Mouse (Mus musculus) midbrain, embryonic 16.5 days (tissue): ENCODE measurements around the gene Fopnl. TPM values are rescaled to one million over a fixed set of nuclear protein-coding genes. Genes with fewer than 3 reads are reported as not detected.

Experiments used
- ATAC-seq: fragments of 200-750 bp; cut with Nextera tagmentation; 2 replicates; pipeline ENCODE4 v1.8.0; 2017; ENCODE audit warnings: moderate TSS enrichment
- H3K27ac ChIP-seq: fragments of 300-500 bp; sonication (generic); 2 replicates; pipeline ENCODE4 v1.5.1; 2014; ENCODE audit warnings: mild to moderate bottlenecking, low read length, mixed read lengths
- H3K27me3 ChIP-seq: fragments of 300-500 bp; sonication (generic); 2 replicates; pipeline ENCODE4 v1.6.1; 2014; ENCODE audit warnings: low read depth, low read length, mixed read lengths; ENCODE audit not compliant: control insufficient read depth, insufficient read depth
- H3K36me3 ChIP-seq: fragments of 300-500 bp; sonication (generic); 2 replicates; pipeline ENCODE4 v1.6.1; 2014; ENCODE audit warnings: mild to moderate bottlenecking, low read length, moderate library complexity, mixed read lengths; ENCODE audit not compliant: control insufficient read depth, insufficient read depth
- H3K4me1 ChIP-seq: fragments of 300-500 bp; sonication (generic); 2 replicates; pipeline ENCODE4 v1.6.1; 2014; ENCODE audit warnings: mild to moderate bottlenecking, low read length, mixed read lengths; ENCODE audit not compliant: control insufficient read depth, insufficient read depth
- H3K4me2 ChIP-seq: fragments of 300-500 bp; sonication (generic); 2 replicates; pipeline ENCODE4 v1.6.1; 2014; ENCODE audit warnings: mild to moderate bottlenecking, low read length, mixed read lengths
- H3K4me3 ChIP-seq: fragments of 300-500 bp; sonication (generic); 2 replicates; pipeline ENCODE4 v1.5.1; 2014; ENCODE audit warnings: low read depth, mild to moderate bottlenecking, low read length, moderate library complexity, mixed read lengths
- H3K9ac ChIP-seq: fragments of 300-500 bp; sonication (generic); 2 replicates; pipeline ENCODE4 v1.6.1; 2014; ENCODE audit warnings: low read depth, low read length, mixed read lengths
- H3K9me3 ChIP-seq: fragments of 300-500 bp; sonication (generic); replicated peaks from 2 replicates; pipeline ENCODE4 v1.6.1; 2014; ENCODE audit warnings: mild to moderate bottlenecking, low read length, mixed read lengths; ENCODE audit not compliant: control insufficient read depth, poor library complexity, severe bottlenecking
- WGBS: fragments of 180-500 bp; shearing (Covaris S2); extraction: QIAGEN DNeasy Blood & Tissue Kit; methylation state at CpG from one replicate; pipeline ENCODE4 v1.1.7; 2014; 5-methylcytosine and 5-hydroxymethylcytosine counted together
- polyA plus RNA-seq: library from polyadenylated mRNA; unstranded; fragments of >200 nt; fragmentation: Nextera tagmentation; extraction: Ambion mirVana; gene quantifications from 2 replicates; pipeline ENCODE4 v1.2.1, GENCODE M21; 2015

Fopnl gene
- polyA plus RNA-seq, 1 experiment from 2014 or later, result 205 TPM

DNA sequence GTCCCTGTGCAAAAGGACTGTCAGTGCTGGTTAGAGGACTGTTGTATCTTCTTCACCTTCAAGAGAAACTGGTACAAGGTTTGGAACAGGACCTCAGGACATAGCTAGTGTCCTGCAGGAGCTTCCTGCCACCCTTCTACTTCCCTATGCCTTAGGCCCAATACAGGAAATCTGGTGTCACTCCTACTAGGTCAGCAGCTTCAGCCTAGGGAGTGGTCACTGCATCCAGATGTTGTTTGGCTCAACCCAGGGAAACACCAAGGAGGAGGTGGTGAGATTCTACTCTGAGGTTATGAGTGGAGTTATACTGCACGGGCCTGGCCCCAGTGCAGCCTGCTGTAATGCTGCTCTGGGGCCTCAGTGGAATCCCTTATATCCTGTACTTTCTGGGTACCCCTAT is 41.3 kb upstream of the Fopnl start:
- H3K27ac ChIP-seq, result no peak overlapping the region
- no peaks in the 10 kb centered on the region for H3K27me3 ChIP-seq
- no peak overlapping the region for H3K4me2 ChIP-seq
- no peak overlapping the region for H3K4me3 ChIP-seq
- no peaks in the 10 kb centered on the region for H3K9me3 ChIP-seq
- WGBS, result 88% methylated on average over 1 of the region's 1 CpGs
- no peak overlapping the region for H3K9ac ChIP-seq
- no peaks in the 10 kb centered on the region for H3K36me3 ChIP-seq
- ATAC-seq, result no peak
- H3K4me1 ChIP-seq, result peaks cover 11% of the 10 kb centered on the region

DNA sequence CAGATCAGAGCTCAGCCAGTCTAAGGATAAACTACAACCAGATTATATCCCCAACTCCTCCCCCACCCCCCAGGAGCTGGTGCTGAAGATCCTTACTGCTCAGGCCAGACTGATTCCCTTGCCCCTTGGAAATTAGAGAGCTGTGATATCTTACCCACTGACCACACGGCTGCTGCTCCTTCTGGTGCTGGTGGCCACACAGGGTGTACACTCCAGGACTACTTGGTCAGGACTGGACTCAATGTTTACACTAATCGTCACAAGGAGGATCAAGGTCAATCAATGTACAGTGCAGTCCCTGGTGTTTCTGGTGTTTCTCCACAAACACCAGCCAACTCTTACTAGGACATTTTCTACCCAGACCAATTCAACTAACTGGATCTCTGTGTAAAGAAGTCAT is 40.7 kb upstream of the Fopnl start:
- WGBS, result 81% methylated on average over 2 of the region's 2 CpGs
- Histone ChIP-seq H3K4me3 (no peak overlapping the region), H3K27ac (no peak overlapping the region), H3K4me1 (peaks cover 11% of the 10 kb centered on the region), H3K27me3 (no peaks in the 10 kb centered on the region), H3K9ac (no peak overlapping the region), H3K4me2 (no peak overlapping the region), H3K36me3 (no peaks in the 10 kb centered on the region), H3K9me3 (no peaks in the 10 kb centered on the region)
- ATAC-seq, result no peak

DNA sequence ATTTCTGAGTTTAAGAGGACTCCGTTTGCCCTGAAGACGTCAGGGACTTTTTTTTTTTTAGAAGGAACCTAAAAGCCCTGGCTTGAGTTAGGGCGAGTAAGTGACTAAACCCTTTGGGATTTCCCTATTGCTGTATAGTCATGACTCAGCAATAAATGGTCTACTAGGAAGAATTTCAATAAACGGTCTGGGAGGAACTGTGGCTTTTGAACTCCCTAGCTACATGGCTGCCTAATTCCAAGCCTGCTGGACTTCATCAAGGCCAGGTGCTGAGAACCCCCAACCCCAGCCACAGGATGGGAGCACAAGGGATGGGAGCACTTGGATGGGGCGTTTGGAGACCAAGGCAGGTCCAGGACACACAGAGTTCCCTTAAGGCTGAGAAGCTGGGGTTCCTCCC is 35.5 kb upstream of the Fopnl start:
- Histone ChIP-seq H3K4me1 (no peaks in the 10 kb centered on the region), H3K4me2 (no peak overlapping the region), H3K9ac (no peak overlapping the region), H3K9me3 (no peaks in the 10 kb centered on the region), H3K27ac (no peak overlapping the region), H3K27me3 (no peaks in the 10 kb centered on the region), H3K4me3 (no peak overlapping the region), H3K36me3 (no peaks in the 10 kb centered on the region)
- no peak for ATAC-seq
- WGBS, result 70% methylated on average over 5 of the region's 5 CpGs

DNA sequence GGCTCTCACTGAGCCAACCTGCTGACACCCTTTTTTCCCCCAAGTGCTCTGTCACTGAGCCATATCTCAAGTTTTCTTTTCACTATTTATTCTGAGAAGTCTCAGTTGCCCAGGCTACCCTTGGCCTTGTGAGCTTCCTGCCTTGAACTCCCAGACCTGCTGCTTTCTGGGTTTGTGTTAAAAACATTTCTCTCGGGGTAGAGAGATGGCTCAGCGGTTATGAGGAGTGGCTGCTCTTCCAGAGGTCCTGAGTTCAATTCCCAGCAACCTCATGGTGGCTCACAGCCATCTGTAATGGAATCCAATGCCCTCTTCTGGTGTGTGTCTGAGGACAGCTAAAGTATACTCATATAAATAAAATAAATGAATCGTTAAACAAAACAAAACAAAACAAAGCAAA is 35.0 kb upstream of the Fopnl start:
- ATAC-seq, result no peak
- 88% methylated on average over 3 of the region's 3 CpGs for WGBS
- H3K9ac ChIP-seq, result no peak overlapping the region
- H3K27ac ChIP-seq, result no peak overlapping the region
- no peaks in the 10 kb centered on the region for H3K4me1 ChIP-seq
- no peaks in the 10 kb centered on the region for H3K36me3 ChIP-seq
- H3K4me3 ChIP-seq, result no peak overlapping the region
- no peaks in the 10 kb centered on the region for H3K9me3 ChIP-seq
- H3K27me3 ChIP-seq, result no peaks in the 10 kb centered on the region
- H3K4me2 ChIP-seq, result no peak overlapping the region

DNA sequence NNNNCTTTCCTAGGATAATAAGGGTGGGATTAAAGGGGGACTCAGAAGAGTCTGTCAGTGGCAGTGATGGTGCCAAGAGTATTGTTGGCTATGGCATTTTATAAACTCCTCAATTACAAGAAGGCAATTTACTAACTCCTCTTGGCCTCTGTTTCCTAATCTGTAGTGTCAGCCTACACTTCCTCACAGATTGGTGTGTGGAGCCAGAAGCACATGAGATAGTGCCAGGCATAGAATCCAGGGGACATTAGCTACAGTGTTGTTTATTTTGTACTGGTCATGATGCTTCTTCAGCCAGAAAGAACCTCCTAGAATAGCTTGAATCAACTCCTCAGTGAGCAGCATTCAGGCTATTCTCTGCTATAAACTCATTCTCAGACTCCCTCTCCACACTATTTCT is 34.4 kb upstream of the Fopnl start:
- H3K9me3 ChIP-seq, result no peaks in the 10 kb centered on the region
- no peaks in the 10 kb centered on the region for H3K27me3 ChIP-seq
- no peak overlapping the region for H3K4me2 ChIP-seq
- ATAC-seq, result no peak
- H3K9ac ChIP-seq, result no peak overlapping the region
- no peaks in the 10 kb centered on the region for H3K4me1 ChIP-seq
- no peak overlapping the region for H3K4me3 ChIP-seq
- no peak overlapping the region for H3K27ac ChIP-seq
- H3K36me3 ChIP-seq, result no peaks in the 10 kb centered on the region

DNA sequence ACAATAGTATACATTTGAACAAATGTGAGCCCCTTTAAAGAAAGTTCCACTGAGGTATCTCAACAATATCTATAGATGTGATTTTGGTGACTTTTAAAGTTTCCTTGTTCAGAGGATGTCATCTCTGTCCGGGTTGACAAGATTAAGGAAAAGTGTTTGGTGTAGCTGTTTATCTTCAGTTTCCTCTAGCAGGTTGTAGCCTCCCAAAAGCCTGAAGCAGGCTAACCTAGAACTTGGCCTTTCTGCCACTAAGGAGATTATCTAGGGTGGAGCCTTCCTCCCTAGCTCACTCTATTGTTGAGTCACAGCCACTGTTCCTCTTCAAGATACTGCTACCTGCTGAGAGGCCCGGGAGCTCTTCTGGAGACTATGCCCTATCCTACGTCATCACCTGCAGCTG is 27.8 kb upstream of the Fopnl start:
- Histone ChIP-seq H3K9me3 (no peaks in the 10 kb centered on the region), H3K9ac (no peak overlapping the region), H3K27me3 (no peaks in the 10 kb centered on the region), H3K27ac (no peak overlapping the region), H3K36me3 (no peaks in the 10 kb centered on the region), H3K4me1 (no peaks in the 10 kb centered on the region), H3K4me3 (no peak overlapping the region), H3K4me2 (no peak overlapping the region)
- 65% methylated on average over 3 of the region's 3 CpGs for WGBS
- ATAC-seq, result no peak

DNA sequence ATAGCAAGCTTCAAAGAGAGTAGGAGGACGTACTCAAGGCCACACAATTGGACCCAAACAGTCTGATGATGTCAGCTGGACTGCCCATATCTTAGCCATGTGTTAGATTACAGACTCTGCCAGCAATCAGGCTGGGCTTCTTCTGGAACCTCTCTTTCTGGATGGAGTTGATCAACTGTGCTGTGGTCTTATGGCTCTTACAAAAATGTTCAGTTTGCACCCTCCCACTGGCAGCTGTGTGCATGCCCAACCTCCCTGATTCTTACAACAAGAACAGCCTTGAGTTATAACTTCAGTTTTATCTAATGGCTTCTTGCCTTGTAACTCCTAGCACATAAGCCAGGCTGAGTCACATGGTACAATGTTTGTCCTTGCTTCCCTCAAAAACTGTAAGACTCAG is 11.0 kb upstream of the Fopnl start:
- no peaks in the 10 kb centered on the region for H3K27me3 ChIP-seq
- whole genome bisulfite sequencing, result 74% methylated on average over 1 of the region's 1 CpGs

DNA sequence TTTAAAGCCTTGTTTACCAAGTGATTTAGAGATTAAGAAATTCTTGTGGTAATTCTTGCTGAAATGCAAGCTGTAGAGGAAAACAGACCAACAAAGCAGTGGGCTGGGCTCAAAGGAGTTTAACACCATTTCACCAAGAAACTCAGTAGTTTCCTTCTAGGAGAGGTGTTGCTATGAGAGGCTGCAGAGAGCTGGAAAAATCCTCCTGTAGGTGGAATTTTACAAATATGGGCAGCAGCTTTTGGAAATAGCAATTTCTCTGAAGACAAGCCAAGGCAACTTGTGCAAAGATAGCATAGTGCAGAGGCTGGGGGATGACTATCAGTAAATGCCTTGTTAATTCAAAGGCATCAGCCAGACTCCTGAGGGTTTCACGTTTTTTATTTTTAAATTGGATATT is 3.3 kb upstream of the Fopnl start:
- H3K4me2 ChIP-seq, result no peak overlapping the region
- no peak overlapping the region for H3K4me3 ChIP-seq
- no peaks in the 10 kb centered on the region for H3K27me3 ChIP-seq
- no peak overlapping the region for H3K27ac ChIP-seq
- H3K36me3 ChIP-seq, result no peaks in the 10 kb centered on the region
- H3K9me3 ChIP-seq, result no peaks in the 10 kb centered on the region
- peaks cover 15% of the 10 kb centered on the region for H3K4me1 ChIP-seq
- ATAC-seq, result no peak
- WGBS, result 72% methylated on average over 1 of the region's 1 CpGs
- no peak overlapping the region for H3K9ac ChIP-seq

More for the DNA sequence above, 11.0 kb upstream of the Fopnl start:
- Histone ChIP-seq H3K36me3 (no peaks in the 10 kb centered on the region), H3K9me3 (no peaks in the 10 kb centered on the region), H3K4me1 (no peaks in the 10 kb centered on the region), H3K9ac (no peak overlapping the region), H3K27ac (no peak overlapping the region), H3K4me2 (no peak overlapping the region), H3K4me3 (no peak overlapping the region)
- ATAC-seq, result no peak

DNA sequence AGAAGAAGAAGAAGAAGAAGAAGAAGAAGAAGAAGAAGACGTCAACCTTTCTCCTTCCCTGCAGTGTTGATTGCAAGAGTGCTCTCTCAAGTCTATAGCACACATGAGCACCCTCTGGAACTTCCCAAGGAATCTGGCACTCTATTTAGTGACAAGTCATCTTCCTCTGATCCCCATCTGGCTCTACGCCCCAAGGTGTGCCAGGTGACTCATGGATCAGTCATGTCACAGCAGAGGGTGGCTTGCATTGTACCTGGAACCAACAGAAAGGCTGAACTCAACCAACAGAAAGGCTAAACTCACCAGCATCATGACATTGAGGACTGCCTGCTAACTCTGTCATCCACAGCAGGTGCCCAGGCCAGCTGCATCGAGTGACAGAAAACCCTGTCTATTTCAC is 2.5 kb upstream of the Fopnl start:
- 89% methylated on average over 3 of the region's 3 CpGs for WGBS
- Histone ChIP-seq H3K9ac (no peak overlapping the region), H3K4me2 (no peak overlapping the region), H3K36me3 (no peaks in the 10 kb centered on the region), H3K27me3 (no peaks in the 10 kb centered on the region), H3K4me3 (no peak overlapping the region), H3K27ac (no peak overlapping the region), H3K4me1 (peaks cover 21% of the 10 kb centered on the region), H3K9me3 (no peaks in the 10 kb centered on the region)
- ATAC-seq, result no peak

DNA sequence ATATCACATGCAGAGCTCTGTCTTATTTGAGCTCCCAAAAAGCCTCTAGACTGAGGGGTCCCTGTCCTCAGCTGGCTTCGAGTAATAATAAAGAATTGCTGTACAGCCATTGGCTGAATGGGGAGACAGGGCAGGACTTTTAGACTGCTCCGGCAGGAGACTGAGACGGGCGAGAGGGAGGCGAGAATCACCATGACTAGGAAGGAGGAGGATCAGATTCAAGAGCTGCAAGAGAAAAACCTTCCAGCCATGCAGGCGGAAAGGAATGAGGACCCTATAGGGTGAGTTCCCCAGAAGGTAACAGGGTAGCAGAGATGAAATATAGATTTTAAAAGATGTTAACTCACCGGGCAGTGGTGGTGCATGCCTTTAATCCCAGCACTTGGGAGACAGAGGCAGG is 4.3 kb downstream of the Fopnl start:
- H3K4me1 ChIP-seq, result peaks cover 20% of the 10 kb centered on the region

More for the DNA sequence above, 4.3 kb downstream of the Fopnl start:
- no peaks in the 10 kb centered on the region for H3K27me3 ChIP-seq
- 97% methylated on average over 7 of the region's 7 CpGs for WGBS
- no peaks in the 10 kb centered on the region for H3K9me3 ChIP-seq
- peaks cover 15% of the 10 kb centered on the region; the same call in 1 of the 2 replicates for H3K36me3 ChIP-seq
- ATAC-seq, result no peak
- H3K4me2 ChIP-seq, result no peak overlapping the region
- no peak overlapping the region for H3K4me3 ChIP-seq
- no peak overlapping the region for H3K27ac ChIP-seq
- H3K9ac ChIP-seq, result no peak overlapping the region
